Mouse (Mus musculus) kidney, adult 2 months (tissue): ENCODE measurements around the gene Ccni.

Experiments
- CTCF ChIP-seq: fragments of 200-500 bp; conservative IDR thresholded peaks from 2 replicates; pipeline ENCODE4 v1.5.1; 2011; ENCODE audit warnings: low read depth, mild to moderate bottlenecking, control low read depth, low read length, moderate library complexity, mixed read lengths; ENCODE audit not compliant: insufficient read depth, insufficient read length
- POLR2A ChIP-seq: fragments of 200-500 bp; IDR thresholded peaks from one replicate; pipeline ENCODE4 v1.6.1; 2011; ENCODE audit warnings: low read depth, low read length, control low read depth

DNA sequence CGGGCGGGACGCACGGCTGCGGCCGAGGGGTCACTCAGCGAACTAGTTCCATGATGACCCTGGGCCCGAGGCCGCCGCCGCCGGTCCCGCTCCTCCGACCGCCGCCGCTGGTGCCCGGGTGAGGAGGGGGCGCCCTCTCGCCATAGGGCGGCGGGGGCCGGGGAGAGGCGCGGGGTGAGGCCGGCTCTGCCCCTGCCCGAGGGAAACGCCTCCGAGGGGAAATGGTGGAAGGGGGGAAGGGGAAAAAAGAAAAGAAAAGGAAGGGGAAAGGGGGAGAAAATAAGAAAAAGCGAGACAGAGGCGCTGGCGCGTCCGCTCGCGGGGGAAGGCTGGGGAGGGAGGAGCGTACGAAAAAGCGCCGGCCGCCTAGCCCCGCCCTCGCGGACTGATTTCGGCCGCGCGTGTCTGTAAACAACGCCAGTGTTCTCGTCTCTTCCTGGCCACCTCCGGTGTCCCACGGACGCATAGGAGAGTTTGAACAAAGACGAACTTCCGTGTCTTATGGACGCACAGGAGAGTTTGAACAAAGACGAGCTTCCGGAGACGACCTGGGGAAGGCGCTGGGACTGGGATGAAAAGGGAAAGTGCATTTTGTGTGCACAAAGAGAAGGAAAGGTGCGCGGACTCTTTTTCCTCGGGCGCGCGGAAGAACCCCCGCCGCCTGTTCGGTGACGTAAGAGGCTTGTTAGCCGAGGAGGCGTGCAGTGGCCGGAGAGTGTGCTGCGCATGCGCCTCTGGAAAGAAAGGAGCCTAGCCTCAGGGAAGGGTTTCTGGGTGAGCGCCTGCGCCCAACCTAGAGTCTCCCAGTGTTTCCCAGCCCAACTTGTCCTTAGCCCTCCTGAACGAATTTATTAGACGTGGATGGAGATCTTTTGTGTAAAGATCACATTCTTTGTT is at the start of gene Ccni, which contains the start of gene 2010109A12Rik:
- TF ChIP-seq CTCF = no peak
- TF ChIP-seq POLR2A = peak; percentile 23
